Mouse (Mus musculus) embryo, embryonic 9.5 days (tissue): ENCODE results near the gene Fbxl3.

Source experiments
- DNase-seq: peaks from one replicate; pipeline ENCODE4 v3.0.0-alpha.2; 2017; ENCODE audit errors: extremely low spot score

The Fbxl3 gene

GRCm38 (mm10) chr14:103037016-103037415 is 62.4 kb downstream of the Fbxl3 start:
- no peak for DNase-seq

- no peak for DNase-seq
Measured at GRCm38 (mm10) chr14:103034076-103034475, 65.3 kb downstream of the Fbxl3 start.

- DNase-seq: no peak
Measured at GRCm38 (mm10) chr14:103033271-103033823, 66.0 kb downstream of the Fbxl3 start.
